Mouse (Mus musculus) myocyte (in vitro differentiated cells): ENCODE measurements at regions not wholly inside any gene's neighbourhood (a gene's known extent, or its start where the extent isn't known, plus 50 kb on each side); places are given as distances from the start of the nearest gene placed in this dataset.

Experiments
- CEBPB ChIP-seq: IDR thresholded peaks from 2 replicates; pipeline ENCODE4 v1.6.1; 2011; ENCODE audit warnings: mild to moderate bottlenecking, moderate library complexity; ENCODE audit not compliant: poor library complexity, insufficient read depth, severe bottlenecking
- E2F4 ChIP-seq: IDR thresholded peaks from one replicate; pipeline ENCODE4 v1.6.1; 2011; ENCODE audit warnings: mild to moderate bottlenecking, control low read depth, moderate library complexity; ENCODE audit not compliant: insufficient read depth
- MAX ChIP-seq: IDR thresholded peaks from one replicate; pipeline ENCODE4 v1.6.1; 2011; ENCODE audit warnings: low read depth, mild to moderate bottlenecking, control low read depth
- MYOD1 ChIP-seq, 3 experiments: IDR thresholded peaks; one replicate each; pipeline ENCODE4 v1.6.1; 2011; ENCODE audit warnings: control low read depth in 2 of 3, low read depth in 2 of 3, mild to moderate bottlenecking in 2 of 3, moderate library complexity in 1 of 3; ENCODE audit not compliant: insufficient read length in 2 of 3, control insufficient read depth in 1 of 3
- MYOG ChIP-seq, 3 experiments: IDR thresholded peaks; one replicate each; pipeline ENCODE4 v1.6.1; 2011; ENCODE audit warnings: control low read depth in 2 of 3, low read depth in 2 of 3, mild to moderate bottlenecking in 2 of 3; ENCODE audit not compliant: insufficient read length in 2 of 3, control insufficient read depth in 1 of 3, insufficient read depth in 1 of 3
- POLR2A ChIP-seq: IDR thresholded peaks from one replicate; pipeline ENCODE4 v1.6.1; 2011; ENCODE audit warnings: low read depth, mild to moderate bottlenecking, control low read depth, moderate library complexity; ENCODE audit not compliant: insufficient read length
- POLR2AphosphoS2 ChIP-seq: IDR thresholded peaks from one replicate; pipeline ENCODE4 v1.6.1; 2011; ENCODE audit warnings: low read depth, control low read depth; ENCODE audit not compliant: insufficient read length
- REST ChIP-seq: IDR thresholded peaks from one replicate; pipeline ENCODE4 v1.6.1; 2011; ENCODE audit warnings: mild to moderate bottlenecking, control low read depth, moderate library complexity; ENCODE audit not compliant: insufficient read depth, insufficient read length
- TCF12 ChIP-seq: IDR thresholded peaks from one replicate; pipeline ENCODE4 v1.6.1; 2011; ENCODE audit warnings: mild to moderate bottlenecking, control low read depth; ENCODE audit not compliant: poor library complexity, insufficient read depth, severe bottlenecking
- USF1 ChIP-seq: IDR thresholded peaks from one replicate; pipeline ENCODE4 v1.6.1; 2011; ENCODE audit warnings: low read depth, mild to moderate bottlenecking, control low read depth, moderate library complexity

DNA sequence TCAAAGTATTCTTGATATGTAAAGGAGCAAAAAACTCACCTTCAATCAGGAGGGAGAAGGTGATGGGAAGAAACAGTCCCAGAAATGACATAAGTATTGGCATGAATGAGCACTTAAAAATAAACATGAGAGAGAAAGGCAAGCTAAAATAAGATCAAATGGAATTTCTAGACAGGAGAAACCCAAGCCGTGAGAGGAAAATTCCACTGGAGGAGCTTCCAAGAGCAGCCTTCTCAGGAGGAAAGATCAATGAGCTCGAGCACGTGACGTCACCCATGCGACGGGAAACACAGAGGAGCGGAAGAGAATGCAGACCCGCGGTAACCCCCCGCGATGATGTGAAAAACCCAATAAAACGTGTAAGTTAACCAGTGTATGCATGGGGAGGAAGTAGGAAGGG, 274.6 kb downstream of the Lyplal1 start:
- TF ChIP-seq POLR2A (no peak), USF1 (no peak), E2F4 (no peak), TCF12 (no peak), POLR2AphosphoS2 (no peak), CEBPB (no peak), REST (no peak), MAX (no peak), MYOD1 (IDR thresholded peaks at IDR 0.05; ENCODE audit: control insufficient read depth in 1 of 3, insufficient read length in 2 of 3, low read depth in 2 of 3) (no peak), MYOG (IDR thresholded peaks at IDR 0.05; ENCODE audit: control insufficient read depth in 1 of 3, insufficient read depth in 1 of 3, insufficient read length in 2 of 3, low read depth in 2 of 3) (no peak)
